Mouse (Mus musculus) induced T-regulatory cell, adult 2 months (primary cell): ENCODE results near the gene Kyat3.
"Not testable (repeated sequence)": the region's sequence is repeated elsewhere in the genome, so short reads cannot be mapped to it uniquely, and the experiment has no call there.

Experiments
- DNase-seq: peaks from one replicate; pipeline ENCODE4 v3.0.0-alpha.2; 2012; ENCODE audit warnings: low read depth

Gene Kyat3

GRCm38 (mm10) chr3:142700442-142701322 is at the start of gene Kyat3:
TSS of gene Kyat3 (plus strand) at chr3:142701051.
- DNase-seq = peak; percentile 92

DNA sequence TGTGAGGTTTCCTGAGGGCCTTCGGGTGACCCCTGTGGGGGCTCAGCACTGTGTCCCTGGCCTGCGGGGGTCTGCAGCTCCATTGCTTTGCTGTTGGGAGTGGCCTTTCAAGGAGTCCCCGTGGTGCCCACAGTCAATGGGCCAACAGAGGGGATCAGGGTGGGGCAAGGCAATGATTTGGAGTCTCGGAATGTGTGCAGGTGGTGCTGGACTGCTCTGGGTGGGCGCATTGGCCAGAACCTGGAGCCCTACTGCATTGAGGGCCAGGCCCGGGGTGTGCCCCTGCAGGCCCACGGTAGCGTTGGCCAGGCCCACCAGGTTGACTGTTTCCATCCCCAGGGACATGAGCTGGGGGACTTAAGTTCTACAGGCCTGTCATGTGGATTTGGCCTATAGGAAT is 36.1 kb upstream of the Kyat3 start:
- no peak for DNase-seq

DNA sequence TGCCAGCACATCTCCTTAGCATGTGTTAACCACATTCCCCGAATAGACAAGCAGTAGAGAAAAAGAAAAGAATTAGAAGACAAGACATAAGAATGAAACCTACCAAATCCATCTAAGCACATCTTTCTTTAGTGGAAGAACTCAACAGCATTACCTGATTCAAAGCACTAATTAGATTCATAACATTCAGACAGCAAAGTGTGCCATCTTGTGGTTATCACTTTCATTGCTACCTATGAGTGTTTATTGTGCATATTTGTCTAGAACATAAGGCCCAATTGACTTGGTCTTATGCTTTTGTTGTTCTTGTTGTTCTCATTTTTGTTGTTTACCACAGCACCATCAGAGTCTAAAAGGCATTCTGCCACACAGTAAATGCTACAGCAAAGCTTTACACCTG is 26.2 kb upstream of the Kyat3 start:
- DNase-seq = peak; percentile 69

DNA sequence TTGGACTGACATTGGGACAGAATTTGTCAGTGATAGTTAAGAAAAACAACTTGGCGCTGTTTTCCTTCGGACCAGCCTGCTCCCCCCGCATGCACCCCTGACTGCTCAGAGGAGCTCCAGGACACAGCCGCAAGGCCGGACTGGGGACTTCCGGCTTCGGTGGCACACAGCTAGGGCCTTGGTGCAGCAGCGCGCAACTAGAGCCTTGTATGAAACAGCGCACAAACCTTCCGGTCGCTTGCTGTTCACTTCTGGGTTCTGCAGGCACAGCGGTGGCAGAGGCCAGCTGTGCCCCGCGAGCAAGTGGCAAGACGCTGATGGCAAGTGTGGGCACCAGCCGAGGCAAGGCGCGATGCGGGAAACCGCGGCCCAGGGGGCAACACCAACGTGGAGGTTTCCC is 12.9 kb upstream of the Kyat3 start:
- DNase-seq = no peak

GRCm38 (mm10) chr3:142688353-142688752 is 12.5 kb upstream of the Kyat3 start:
- peak; percentile 44 for DNase-seq

GRCm38 (mm10) chr3:142696517-142696916 is 4.3 kb upstream of the Kyat3 start:
- DNase-seq = no peak

- no peak for DNase-seq
Measured at GRCm38 (mm10) chr3:142701407-142701989, 647 bp downstream of the Kyat3 start.

GRCm38 (mm10) chr3:142706581-142707444 is 6.0 kb downstream of the Kyat3 start:
- no peak for DNase-seq

GRCm38 (mm10) chr3:142708181-142708848 is 7.5 kb downstream of the Kyat3 start:
- not testable (repeated sequence) for DNase-seq

DNA sequence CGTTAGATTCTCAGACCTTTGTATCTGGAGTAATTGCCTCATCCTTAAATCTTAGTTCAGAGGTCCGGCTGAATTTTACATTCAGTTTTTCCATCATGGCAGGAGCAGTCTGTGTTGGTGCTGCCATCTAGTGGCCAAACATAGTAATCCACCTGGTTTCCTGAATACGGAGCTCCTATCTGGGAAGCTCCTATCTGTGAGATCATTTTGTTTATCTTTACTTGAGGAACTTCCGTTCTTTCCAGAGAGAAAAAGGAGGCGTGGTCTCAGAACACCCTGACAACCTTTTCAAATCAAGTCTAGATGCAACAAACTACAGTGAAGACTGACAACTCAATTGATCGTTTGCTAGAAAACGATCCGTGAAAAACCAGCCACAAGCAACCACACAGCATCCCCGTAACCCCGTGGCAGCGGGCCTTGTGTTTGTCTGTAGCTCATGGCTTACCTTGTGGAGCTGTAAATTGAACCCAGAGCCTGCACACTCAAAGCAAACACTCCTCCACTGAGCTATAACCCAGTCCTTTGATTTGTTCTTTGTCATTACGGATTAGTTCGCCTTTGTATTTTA is 8.1 kb downstream of the Kyat3 start:
- DNase-seq = peak; percentile 84

- peak; percentile 57 for DNase-seq
Measured at GRCm38 (mm10) chr3:142710360-142711007, 9.6 kb downstream of the Kyat3 start.

GRCm38 (mm10) chr3:142711372-142711771 is 10.5 kb downstream of the Kyat3 start:
- no peak for DNase-seq

DNA sequence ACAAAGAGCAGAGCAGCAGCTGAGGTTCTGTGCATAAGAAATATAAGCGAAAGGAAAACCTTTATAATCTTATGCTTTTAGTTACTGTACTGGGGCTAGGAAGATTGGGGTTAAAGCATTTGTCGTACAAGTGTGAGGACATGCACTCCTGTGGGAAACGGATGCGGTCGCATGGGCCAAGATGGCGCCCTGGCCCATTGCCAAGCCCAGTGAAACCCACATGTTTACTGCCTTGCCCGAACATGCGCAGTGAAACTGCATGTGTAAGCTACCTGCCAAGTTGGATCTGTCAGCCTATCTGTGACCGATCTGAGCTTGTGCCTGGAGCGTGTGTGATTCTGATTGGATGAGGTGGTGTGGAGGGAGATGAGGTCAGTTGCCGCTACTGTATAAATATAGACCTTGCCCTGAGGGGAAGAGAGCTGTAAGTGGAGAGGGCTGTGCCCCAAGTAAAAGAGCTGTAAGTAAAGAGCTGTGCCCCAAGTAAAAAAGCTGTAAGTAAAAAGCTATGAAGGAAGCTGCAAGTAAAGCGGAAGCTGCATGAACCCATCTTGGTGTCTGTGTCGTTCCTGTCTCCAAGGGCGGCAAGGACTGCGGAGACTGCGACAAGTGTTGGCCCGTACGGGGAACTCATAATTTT is 11.7 kb downstream of the Kyat3 start:
- not testable (repeated sequence) for DNase-seq

- DNase-seq = no peak
Measured at GRCm38 (mm10) chr3:142725481-142725880, 24.6 kb downstream of the Kyat3 start.

DNA sequence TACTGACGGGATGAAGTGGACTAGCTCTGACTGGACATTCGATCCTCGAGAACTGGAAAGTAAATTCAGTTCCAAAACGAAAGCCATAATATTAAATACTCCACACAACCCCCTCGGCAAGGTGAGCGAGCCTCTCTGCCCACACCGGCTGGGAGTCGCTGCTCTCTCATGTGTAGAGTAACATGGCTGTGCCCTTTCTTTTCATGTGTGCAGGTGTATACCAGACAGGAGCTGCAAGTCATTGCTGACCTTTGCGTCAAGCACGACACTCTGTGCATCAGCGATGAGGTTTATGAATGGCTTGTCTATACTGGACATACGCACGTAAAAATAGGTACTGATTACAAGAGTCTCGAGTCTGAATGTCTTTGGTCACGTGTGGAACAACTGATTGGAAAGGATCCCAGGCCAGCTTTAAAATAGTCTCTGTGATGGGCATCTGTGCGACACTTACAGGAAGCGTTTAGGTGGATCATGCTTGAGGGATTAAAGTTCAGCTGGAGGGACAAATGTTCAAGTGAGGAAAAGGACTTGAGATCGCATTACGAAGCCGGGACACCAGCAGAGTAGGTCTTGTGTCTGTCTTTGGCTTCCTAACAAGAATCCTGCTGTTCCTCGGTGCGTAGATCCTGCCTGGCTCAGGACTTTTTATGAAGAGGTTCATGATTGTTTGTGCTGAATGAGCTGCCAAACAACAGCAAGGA is 25.3 kb downstream of the Kyat3 start:
- DNase-seq = no peak

DNA sequence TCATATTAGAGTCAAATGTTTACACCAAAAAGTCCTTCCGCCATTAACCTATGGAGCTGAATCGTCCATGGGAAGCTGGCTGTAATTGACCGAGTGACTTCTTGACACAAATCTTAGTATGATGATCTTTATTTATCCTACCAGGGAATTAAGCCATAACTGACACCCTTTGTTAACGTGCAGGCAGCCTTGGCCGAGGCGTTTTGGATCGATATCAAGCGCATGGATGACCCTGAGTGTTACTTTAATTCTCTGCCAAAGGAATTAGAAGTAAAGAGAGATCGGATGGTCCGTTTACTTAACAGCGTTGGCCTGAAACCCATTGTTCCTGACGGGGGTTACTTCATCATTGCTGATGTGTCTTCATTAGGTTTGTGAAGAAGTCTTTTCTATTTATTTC is 33.4 kb downstream of the Kyat3 start:
- DNase-seq = no peak

DNA sequence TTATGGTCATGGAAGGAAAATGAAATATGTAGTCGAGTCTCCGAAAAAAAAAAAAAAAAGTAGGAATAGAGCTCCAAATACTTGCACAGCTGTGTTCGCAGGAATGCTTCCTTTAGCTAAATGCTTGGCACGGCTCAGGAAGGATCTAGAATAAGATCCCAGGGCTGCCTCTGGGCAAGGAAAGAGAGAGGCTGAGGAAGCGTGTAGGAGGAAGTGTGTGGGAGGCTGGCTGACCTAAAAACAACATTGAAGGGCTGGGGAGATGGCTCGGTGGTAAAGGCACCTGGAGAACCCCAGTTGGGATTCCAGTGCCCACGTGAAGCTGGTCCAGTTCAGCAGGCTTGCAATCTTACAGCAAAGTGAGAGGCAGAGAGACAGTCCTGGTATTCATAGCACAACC is 40.0 kb downstream of the Kyat3 start:
- DNase-seq = no peak

DNA sequence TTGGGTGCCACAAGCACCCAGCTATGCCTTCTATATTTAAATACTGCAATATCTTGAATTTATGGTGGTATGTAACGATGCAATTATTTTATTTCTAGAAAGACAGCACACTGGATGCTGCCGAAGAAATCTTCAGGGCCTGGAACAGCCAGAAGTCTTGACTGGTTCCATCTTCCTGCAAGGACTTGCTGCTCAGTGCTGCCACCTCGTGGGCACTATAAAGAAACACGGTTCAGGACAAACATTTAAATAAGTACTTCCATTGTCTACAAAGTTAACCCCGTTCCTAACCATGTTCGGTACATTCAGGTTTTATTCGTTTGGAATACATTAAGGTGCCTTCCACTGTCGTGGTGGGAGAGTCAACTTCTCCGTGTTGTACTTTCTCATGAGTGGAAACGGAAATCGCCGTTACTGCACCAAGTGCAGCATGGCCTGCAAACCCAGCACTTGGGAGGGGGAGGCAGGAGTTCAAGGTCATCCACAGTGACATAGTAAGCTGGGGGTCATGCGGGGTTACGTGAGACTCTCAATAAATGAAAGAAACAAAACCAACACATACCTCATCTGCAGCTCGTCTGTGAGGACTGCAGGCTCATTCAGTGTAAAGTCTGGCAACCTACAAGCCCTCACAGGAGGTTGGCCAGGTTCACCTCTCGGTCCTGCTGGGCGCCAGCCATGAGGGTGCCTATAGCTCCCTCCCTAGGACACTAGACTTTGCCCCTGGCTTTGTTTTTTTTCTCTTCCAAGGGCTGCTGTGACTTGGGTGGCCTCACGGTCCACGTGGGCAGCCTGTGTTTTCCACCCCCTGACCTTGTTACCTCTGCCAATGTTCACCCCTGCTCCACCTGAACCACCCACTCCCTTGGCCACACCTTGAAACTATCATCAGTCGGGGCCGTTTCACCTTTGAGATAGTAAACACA is 43.4 kb downstream of the Kyat3 start:
- peak; percentile 84 for DNase-seq

GRCm38 (mm10) chr3:142745076-142745475 is 44.2 kb downstream of the Kyat3 start:
- no peak for DNase-seq
